Mouse (Mus musculus) monocyte, adult 2 months (primary cell): ENCODE results near the gene Cela3a.
"Not testable (repeated sequence)": the region's sequence is repeated elsewhere in the genome, so short reads cannot be mapped to it uniquely, and the experiment has no call there.

Experiments
- DNase-seq, 2 experiments: peaks; one replicate each; pipeline ENCODE4 v3.0.0; 2022; ENCODE audit warnings: low spot score in 2 of 2, low read depth in 1 of 2

Cela3a gene

GRCm38 (mm10) chr4:137409691-137410090 lies at the start of gene Cela3a:
TSS of gene Cela3a (minus strand) at chr4:137409791.
- DNase-seq = no peak

- no peak for DNase-seq
Measured at GRCm38 (mm10) chr4:137458861-137459260, 49.3 kb upstream of the Cela3a start.

- no peak for DNase-seq
Measured at GRCm38 (mm10) chr4:137458310-137458709, 48.7 kb upstream of the Cela3a start.

- no peak for DNase-seq
Measured at GRCm38 (mm10) chr4:137457292-137457691, 47.7 kb upstream of the Cela3a start.

- DNase-seq = no peak
Measured at GRCm38 (mm10) chr4:137456581-137456980, 47.0 kb upstream of the Cela3a start.

- no peak for DNase-seq
Measured at GRCm38 (mm10) chr4:137454582-137454981, 45.0 kb upstream of the Cela3a start.

- no peak for DNase-seq
Measured at GRCm38 (mm10) chr4:137453234-137453767, 43.7 kb upstream of the Cela3a start, which contains the start of gene 1700013G24Rik. TSS of gene 1700013G24Rik (plus strand) at chr4:137453284.

GRCm38 (mm10) chr4:137452190-137452589 lies 42.6 kb upstream of the Cela3a start:
- no peak for DNase-seq

- DNase-seq = no peak
Measured at GRCm38 (mm10) chr4:137449715-137450114, 40.1 kb upstream of the Cela3a start.

GRCm38 (mm10) chr4:137449132-137449531 lies 39.5 kb upstream of the Cela3a start:
- no peak for DNase-seq

GRCm38 (mm10) chr4:137448641-137449040 lies 39.0 kb upstream of the Cela3a start:
- no peak for DNase-seq

- no peak for DNase-seq
Measured at GRCm38 (mm10) chr4:137448197-137448596, 38.6 kb upstream of the Cela3a start.

- DNase-seq = no peak
Measured at GRCm38 (mm10) chr4:137447363-137448196, 38.0 kb upstream of the Cela3a start.

- DNase-seq = no peak
Measured at GRCm38 (mm10) chr4:137445881-137446280, 36.3 kb upstream of the Cela3a start.

- DNase-seq = peak in 1 of 2 experiments; percentile 9
Measured at GRCm38 (mm10) chr4:137443625-137444024, 34.0 kb upstream of the Cela3a start.

GRCm38 (mm10) chr4:137441332-137441731 lies 31.7 kb upstream of the Cela3a start:
- no peak for DNase-seq

GRCm38 (mm10) chr4:137438842-137439241 lies 29.3 kb upstream of the Cela3a start:
- no peak for DNase-seq

GRCm38 (mm10) chr4:137436979-137437669 lies 27.5 kb upstream of the Cela3a start:
- no peak for DNase-seq

GRCm38 (mm10) chr4:137432700-137433550 lies 23.3 kb upstream of the Cela3a start:
- not testable (repeated sequence) for DNase-seq

GRCm38 (mm10) chr4:137430502-137430901 lies 20.9 kb upstream of the Cela3a start, which contains the start of gene Cela3b:
TSS of gene Cela3b (minus strand) at chr4:137430540.
- DNase-seq = no peak
